Mouse (Mus musculus): ENCODE data around the gene Fam189a2. TPM values are rescaled to one million over a fixed set of nuclear protein-coding genes. Genes with fewer than 3 reads are reported as not detected.

The Fam189a2 gene
- polyA plus RNA-seq, 1 experiment from 2014 or later, result 0.03 TPM

- Histone ChIP-seq H3K9ac (no peak overlapping the region), H3K4me1 (replicated peaks) (no peaks in the 10 kb centered on the region), H3K4me3 (replicated peaks) (no peak overlapping the region), H3K27ac (replicated peaks) (no peak overlapping the region), H3K36me3 (replicated peaks) (no peaks in the 10 kb centered on the region), H3K27me3 (no peaks in the 10 kb centered on the region), H3K9me3 (replicated peaks) (no peaks in the 10 kb centered on the region), H3K4me2 (no peak overlapping the region)
- WGBS (ENCODE audit: insufficient replicate concordance), result 53% methylated on average over 2 of the region's 2 CpGs
- ATAC-seq (ENCODE audit: insufficient read depth), result no peak
These were observed 62.0 kb downstream of the Fam189a2 start for GRCm38 (mm10) chr19:23968862-23969225.

DNA sequence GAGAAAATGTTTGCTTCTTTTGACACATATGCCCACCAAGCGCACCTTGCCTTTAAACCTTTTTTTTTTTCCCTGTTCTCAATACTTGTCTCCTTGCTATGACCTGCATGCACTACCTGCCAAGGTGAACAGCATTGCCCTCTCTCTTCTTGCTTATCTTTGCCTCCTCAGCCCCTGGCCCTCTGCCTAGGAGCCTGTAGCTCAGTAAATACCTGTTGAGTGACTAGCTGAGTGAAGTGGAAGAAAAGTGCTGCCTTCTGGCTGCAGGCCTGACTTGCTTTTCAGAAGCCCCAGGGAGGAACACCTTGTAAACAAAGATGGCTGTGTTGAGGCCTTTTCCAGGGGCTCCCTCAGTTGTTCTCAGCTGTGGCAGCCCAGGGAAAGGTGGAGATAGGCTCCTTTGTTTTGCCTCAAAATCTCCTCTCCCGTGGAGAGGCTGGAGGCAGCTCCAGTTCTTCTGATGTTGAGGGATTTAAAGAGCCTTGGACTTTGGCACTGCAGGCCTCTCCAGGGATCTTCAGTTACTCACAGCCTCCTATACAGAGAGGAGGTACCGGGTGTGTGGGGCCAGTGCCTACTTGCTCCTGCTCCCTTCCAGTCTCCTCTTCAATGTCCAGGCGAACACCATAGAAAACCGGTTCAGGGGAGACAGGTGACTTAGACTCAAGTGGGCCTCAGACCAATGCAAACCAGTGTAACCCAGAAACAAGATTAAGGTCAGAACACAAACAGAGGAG is 62.5 kb downstream of the Fam189a2 start:
- H3K27ac ChIP-seq (replicated peaks), result no peak overlapping the region
- no peaks in the 10 kb centered on the region for H3K4me1 ChIP-seq (replicated peaks)
- no peak overlapping the region for H3K4me2 ChIP-seq
- no peaks in the 10 kb centered on the region for H3K27me3 ChIP-seq
- no peak for ATAC-seq (ENCODE audit: insufficient read depth)
- H3K9ac ChIP-seq, result no peak overlapping the region
- WGBS (ENCODE audit: insufficient replicate concordance), result 58% methylated on average over 5 of the region's 5 CpGs
- no peak overlapping the region for H3K4me3 ChIP-seq (replicated peaks)
- no peaks in the 10 kb centered on the region for H3K9me3 ChIP-seq (replicated peaks)
- H3K36me3 ChIP-seq (replicated peaks), result no peaks in the 10 kb centered on the region

- Histone ChIP-seq H3K27me3 (no peaks in the 10 kb centered on the region), H3K4me2 (no peak overlapping the region), H3K9ac (no peak overlapping the region), H3K36me3 (replicated peaks) (no peaks in the 10 kb centered on the region), H3K4me3 (replicated peaks) (no peak overlapping the region), H3K27ac (replicated peaks) (no peak overlapping the region), H3K4me1 (replicated peaks) (no peaks in the 10 kb centered on the region), H3K9me3 (replicated peaks) (no peaks in the 10 kb centered on the region)
- 37% methylated on average over 2 of the region's 2 CpGs for WGBS (ENCODE audit: insufficient replicate concordance)
- ATAC-seq (ENCODE audit: insufficient read depth), result no peak
These were observed 63.7 kb downstream of the Fam189a2 start for GRCm38 (mm10) chr19:23967156-23967555.

- no peaks in the 10 kb centered on the region for H3K4me1 ChIP-seq (replicated peaks)
- no peak overlapping the region for H3K27ac ChIP-seq (replicated peaks)
These were observed 64.4 kb downstream of the Fam189a2 start for GRCm38 (mm10) chr19:23966376-23966775.

GRCm38 (mm10) chr19:23964401-23964910 is 66.4 kb downstream of the Fam189a2 start:
- H3K9ac ChIP-seq, result no peak overlapping the region
- H3K27ac ChIP-seq (replicated peaks), result no peak overlapping the region
- WGBS (ENCODE audit: insufficient replicate concordance), result 54% methylated on average over 10 of the region's 10 CpGs
- no peak overlapping the region for H3K4me2 ChIP-seq
- no peak for ATAC-seq (ENCODE audit: insufficient read depth)
- no peaks in the 10 kb centered on the region for H3K36me3 ChIP-seq (replicated peaks)
- H3K4me3 ChIP-seq (replicated peaks), result no peak overlapping the region
- no peaks in the 10 kb centered on the region for H3K9me3 ChIP-seq (replicated peaks)
- no peaks in the 10 kb centered on the region for H3K27me3 ChIP-seq
- no peaks in the 10 kb centered on the region for H3K4me1 ChIP-seq (replicated peaks)

More at GRCm38 (mm10) chr19:23966376-23966775, 64.4 kb downstream of the Fam189a2 start:
- no peak overlapping the region for H3K9ac ChIP-seq
- H3K36me3 ChIP-seq (replicated peaks), result no peaks in the 10 kb centered on the region
- H3K4me2 ChIP-seq, result no peak overlapping the region
- H3K4me3 ChIP-seq (replicated peaks), result no peak overlapping the region
- H3K27me3 ChIP-seq, result no peaks in the 10 kb centered on the region
- WGBS (ENCODE audit: insufficient replicate concordance), result 69% methylated on average over 9 of the region's 9 CpGs
- H3K9me3 ChIP-seq (replicated peaks), result no peaks in the 10 kb centered on the region
- ATAC-seq (ENCODE audit: insufficient read depth), result no peak

- Histone ChIP-seq H3K9me3 (replicated peaks) (no peaks in the 10 kb centered on the region), H3K36me3 (replicated peaks) (no peaks in the 10 kb centered on the region), H3K4me3 (replicated peaks) (no peak overlapping the region), H3K4me2 (no peak overlapping the region), H3K27me3 (no peaks in the 10 kb centered on the region), H3K27ac (replicated peaks) (no peak overlapping the region), H3K9ac (no peak overlapping the region), H3K4me1 (replicated peaks) (no peaks in the 10 kb centered on the region)
- 3% methylated on average over 8 of the region's 8 CpGs for WGBS (ENCODE audit: insufficient replicate concordance)
- ATAC-seq (ENCODE audit: insufficient read depth), result no peak
These were observed 69.3 kb downstream of the Fam189a2 start for GRCm38 (mm10) chr19:23961516-23961915.

GRCm38 (mm10) chr19:23960831-23961447 is 69.9 kb downstream of the Fam189a2 start:
- Histone ChIP-seq H3K27ac (replicated peaks) (no peak overlapping the region), H3K9ac (no peak overlapping the region), H3K27me3 (no peaks in the 10 kb centered on the region), H3K4me3 (replicated peaks) (no peak overlapping the region), H3K9me3 (replicated peaks) (no peaks in the 10 kb centered on the region), H3K4me2 (no peak overlapping the region), H3K36me3 (replicated peaks) (no peaks in the 10 kb centered on the region), H3K4me1 (replicated peaks) (no peaks in the 10 kb centered on the region)
- no peak for ATAC-seq (ENCODE audit: insufficient read depth)
- 62% methylated on average over 6 of the region's 6 CpGs for WGBS (ENCODE audit: insufficient replicate concordance)

- H3K27ac ChIP-seq (replicated peaks), result no peak overlapping the region
- no peaks in the 10 kb centered on the region for H3K9me3 ChIP-seq (replicated peaks)
- 41% methylated on average over 3 of the region's 3 CpGs for WGBS (ENCODE audit: insufficient replicate concordance)
- no peak for ATAC-seq (ENCODE audit: insufficient read depth)
- no peaks in the 10 kb centered on the region for H3K4me1 ChIP-seq (replicated peaks)
- no peaks in the 10 kb centered on the region for H3K36me3 ChIP-seq (replicated peaks)
- no peak overlapping the region for H3K4me3 ChIP-seq (replicated peaks)
- H3K4me2 ChIP-seq, result no peak overlapping the region
- no peaks in the 10 kb centered on the region for H3K27me3 ChIP-seq
- no peak overlapping the region for H3K9ac ChIP-seq
These were observed 70.5 kb downstream of the Fam189a2 start for GRCm38 (mm10) chr19:23960275-23960674.

GRCm38 (mm10) chr19:23959870-23960269 is 70.9 kb downstream of the Fam189a2 start:
- Histone ChIP-seq H3K9me3 (replicated peaks) (no peaks in the 10 kb centered on the region), H3K9ac (no peak overlapping the region), H3K4me1 (replicated peaks) (no peaks in the 10 kb centered on the region), H3K4me3 (replicated peaks) (no peak overlapping the region), H3K27ac (replicated peaks) (no peak overlapping the region), H3K36me3 (replicated peaks) (no peaks in the 10 kb centered on the region), H3K27me3 (no peaks in the 10 kb centered on the region), H3K4me2 (no peak overlapping the region)
- ATAC-seq (ENCODE audit: insufficient read depth), result no peak
- WGBS (ENCODE audit: insufficient replicate concordance), result 51% methylated on average over 7 of the region's 7 CpGs

DNA sequence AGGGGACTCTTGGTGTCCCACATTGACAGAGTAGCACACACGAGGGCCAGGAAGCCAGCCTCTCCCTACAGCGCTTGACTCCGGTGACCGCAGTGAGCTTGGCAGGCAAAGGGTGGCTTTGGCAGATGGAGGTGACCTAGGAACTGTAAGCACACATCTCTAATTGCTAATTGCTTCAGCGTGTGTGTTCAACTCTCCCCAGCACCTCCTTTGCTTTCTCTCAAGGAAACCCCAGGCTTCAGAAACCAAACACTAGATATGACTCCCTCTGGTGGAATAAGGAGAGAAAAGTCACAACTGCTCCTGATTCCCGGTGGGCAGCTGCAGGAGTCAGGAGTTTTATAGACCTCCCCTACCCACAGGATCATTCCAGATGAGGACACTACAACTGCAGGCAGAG is 71.9 kb downstream of the Fam189a2 start:
- H3K4me3 ChIP-seq (replicated peaks), result no peak overlapping the region
- no peaks in the 10 kb centered on the region for H3K36me3 ChIP-seq (replicated peaks)
- no peak overlapping the region for H3K9ac ChIP-seq
- no peak overlapping the region for H3K27ac ChIP-seq (replicated peaks)
- ATAC-seq (ENCODE audit: insufficient read depth), result no peak
- 41% methylated on average over 6 of the region's 6 CpGs for WGBS (ENCODE audit: insufficient replicate concordance)
- H3K4me1 ChIP-seq (replicated peaks), result no peaks in the 10 kb centered on the region
- no peak overlapping the region for H3K4me2 ChIP-seq
- H3K27me3 ChIP-seq, result no peaks in the 10 kb centered on the region
- no peaks in the 10 kb centered on the region for H3K9me3 ChIP-seq (replicated peaks)

- Histone ChIP-seq H3K9me3 (replicated peaks) (no peaks in the 10 kb centered on the region), H3K4me1 (replicated peaks) (no peaks in the 10 kb centered on the region)
- 56% methylated on average over 7 of the region's 7 CpGs for WGBS (ENCODE audit: insufficient replicate concordance)
These were observed 73.3 kb downstream of the Fam189a2 start for GRCm38 (mm10) chr19:23957563-23957962.

More at GRCm38 (mm10) chr19:23957563-23957962, 73.3 kb downstream of the Fam189a2 start:
- no peak for ATAC-seq (ENCODE audit: insufficient read depth)
- Histone ChIP-seq H3K4me2 (no peak overlapping the region), H3K4me3 (replicated peaks) (no peak overlapping the region), H3K27ac (replicated peaks) (no peak overlapping the region), H3K9ac (no peak overlapping the region), H3K27me3 (no peaks in the 10 kb centered on the region), H3K36me3 (replicated peaks) (no peaks in the 10 kb centered on the region)

Measured in liver, embryonic 15.5 days (tissue).